Mouse (Mus musculus) lung, postnatal 0 days (tissue): ENCODE measurements around the gene Rell1. TPM values are rescaled to one million over a fixed set of nuclear protein-coding genes. Genes with fewer than 3 reads are reported as not detected.
A peak's percentile ranks its signal among the peaks of the same experiment; 100 is the strongest.
"Not testable (repeated sequence)": the region's sequence is repeated elsewhere in the genome, so short reads cannot be mapped to it uniquely, and the experiment has no call there.

ENCODE experiments used
- ATAC-seq: fragments of 200-750 bp; cut with Nextera tagmentation; 2 replicates; pipeline ENCODE4 v1.8.0; 2017; ENCODE audit warnings: moderate library complexity
- DNase-seq: peaks from one replicate; pipeline ENCODE4 v3.0.0-alpha.2; 2016; ENCODE audit warnings: low spot score
- H3K27ac ChIP-seq: fragments of 300-500 bp; sonication (generic); 2 replicates; pipeline ENCODE4 v1.5.1; 2014; ENCODE audit warnings: antibody characterized with exemption, mild to moderate bottlenecking, low read length, mixed read lengths
- H3K27me3 ChIP-seq: fragments of 300-500 bp; sonication (generic); replicated peaks from 2 replicates; pipeline ENCODE4 v1.6.1; 2014; ENCODE audit warnings: low read length, mixed read lengths; ENCODE audit not compliant: insufficient read depth
- H3K36me3 ChIP-seq: fragments of 300-500 bp; sonication (generic); 2 replicates; pipeline ENCODE4 v1.6.1; 2014; ENCODE audit warnings: low read length, mixed read lengths; ENCODE audit not compliant: insufficient read depth
- H3K4me1 ChIP-seq: fragments of 300-500 bp; sonication (generic); 2 replicates; pipeline ENCODE4 v1.6.1; 2014; ENCODE audit warnings: antibody characterized with exemption, low read depth, low read length, mixed read lengths; ENCODE audit not compliant: insufficient read depth
- H3K4me2 ChIP-seq: fragments of 300-500 bp; sonication (generic); replicated peaks from 2 replicates; pipeline ENCODE4 v1.6.1; 2014; ENCODE audit warnings: low read depth, mild to moderate bottlenecking, low read length, moderate library complexity, mixed read lengths
- H3K4me3 ChIP-seq: fragments of 300-500 bp; sonication (generic); 2 replicates; pipeline ENCODE4 v1.5.1; 2014; ENCODE audit warnings: low read depth, low read length
- H3K9ac ChIP-seq: fragments of 300-500 bp; sonication (generic); replicated peaks from 2 replicates; pipeline ENCODE4 v1.6.1; 2014; ENCODE audit warnings: low read depth, mild to moderate bottlenecking
- H3K9me3 ChIP-seq: fragments of 300-500 bp; sonication (generic); 2 replicates; pipeline ENCODE4 v1.6.1; 2016; ENCODE audit warnings: low read length, mixed read lengths
- CTCF ChIP-seq: IDR thresholded peaks from 2 replicates; pipeline ENCODE4 v1.5.1; 2016; ENCODE audit warnings: antibody characterized with exemption, mild to moderate bottlenecking
- EP300 ChIP-seq: IDR thresholded peaks from 2 replicates; pipeline ENCODE4 v1.6.1; 2016; ENCODE audit warnings: antibody characterized with exemption, mild to moderate bottlenecking, control low read depth
- WGBS: fragments of 180-500 bp; shearing (Covaris S2); extraction: QIAGEN DNeasy Blood & Tissue Kit; methylation state at CpG from one replicate; pipeline ENCODE4 v1.1.7; 2014; 5-methylcytosine and 5-hydroxymethylcytosine counted together
- polyA plus RNA-seq: library from polyadenylated mRNA; unstranded; fragments of >200 nt; fragmentation: Nextera tagmentation; extraction: Ambion mirVana; gene quantifications from 2 replicates; pipeline ENCODE4 v1.2.1, GENCODE M21; 2015

The Rell1 gene
- polyA plus RNA-seq, 1 experiment from 2014 or later, result 27.0 TPM

DNA sequence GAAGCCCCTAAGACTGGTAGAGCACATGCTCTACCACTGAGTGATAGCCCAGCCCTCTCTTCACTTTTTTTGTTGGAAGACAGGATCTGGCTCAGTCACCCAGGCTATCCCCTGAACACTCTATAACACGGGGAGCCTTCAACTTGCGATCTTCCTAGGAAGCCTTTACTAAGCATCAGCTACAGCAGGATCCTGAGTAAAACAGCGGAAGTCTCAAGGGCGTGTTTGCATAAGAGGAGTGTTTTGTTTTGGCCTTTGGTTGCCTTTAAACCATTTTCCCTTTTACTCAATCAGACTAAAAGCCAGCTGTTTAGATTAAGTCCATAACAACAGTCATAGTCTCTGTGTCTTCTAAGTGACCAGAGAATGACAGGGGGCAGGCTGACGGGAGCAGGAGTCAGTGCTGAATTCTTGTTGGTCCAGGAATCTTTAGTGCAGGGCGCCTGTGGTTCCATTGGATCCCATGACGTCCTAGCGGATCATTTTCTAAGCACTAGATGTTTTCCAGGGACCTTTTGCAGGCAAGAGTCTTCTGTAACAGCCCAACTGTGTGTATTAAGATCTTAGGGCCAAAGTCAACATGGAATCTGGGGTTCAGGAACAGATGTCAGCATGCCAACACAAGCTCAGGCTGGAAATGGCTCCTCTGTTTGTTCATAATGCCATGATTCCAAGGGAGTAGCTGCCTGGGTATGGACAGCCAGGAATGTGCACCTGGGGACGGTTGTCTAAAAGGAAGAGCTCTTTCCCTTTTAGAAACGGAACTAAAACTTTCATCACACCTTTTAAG, 58.3 kb downstream of the Rell1 start:
- no peak overlapping the region for H3K9ac ChIP-seq
- ATAC-seq (peak; percentile 54), DNase-seq (peak; percentile 17)
- no peak overlapping the region for H3K4me3 ChIP-seq
- 69% methylated on average over 10 of the region's 10 CpGs for WGBS
- H3K4me2 ChIP-seq, result no peak overlapping the region
- no peaks in the 10 kb centered on the region for H3K27me3 ChIP-seq
- H3K36me3 ChIP-seq, result no peaks in the 10 kb centered on the region
- no peak for TF ChIP-seq EP300
- no peak for TF ChIP-seq CTCF
- H3K27ac ChIP-seq, result no peak overlapping the region
- H3K4me1 ChIP-seq, result no peaks in the 10 kb centered on the region
- no peaks in the 10 kb centered on the region for H3K9me3 ChIP-seq

DNA sequence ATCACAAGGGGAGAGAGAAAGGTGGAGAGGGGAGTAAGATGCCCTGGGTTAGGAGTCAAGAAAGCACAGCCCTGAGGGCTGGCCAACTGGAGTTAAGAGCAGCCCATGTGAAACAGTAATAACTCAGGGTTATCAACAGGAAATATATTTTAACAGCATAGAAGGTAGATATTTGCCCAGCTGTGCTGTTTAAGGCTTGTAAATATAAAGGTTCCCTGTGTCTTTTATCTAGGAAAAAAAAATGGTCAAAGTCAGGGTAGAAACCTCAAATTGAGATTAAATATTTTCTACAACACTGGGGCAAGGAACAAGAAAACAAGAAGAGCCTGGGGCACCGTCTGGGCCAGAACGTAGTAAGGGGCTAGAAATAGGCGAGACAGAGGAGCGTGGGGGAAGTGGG, 61.2 kb downstream of the Rell1 start:
- no peaks in the 10 kb centered on the region for H3K27me3 ChIP-seq
- no peaks in the 10 kb centered on the region for H3K9me3 ChIP-seq
- no peak overlapping the region for H3K9ac ChIP-seq
- H3K4me2 ChIP-seq, result no peak overlapping the region
- H3K36me3 ChIP-seq, result no peaks in the 10 kb centered on the region
- no peaks in the 10 kb centered on the region for H3K4me1 ChIP-seq
- ATAC-seq, result no peak
- H3K27ac ChIP-seq, result no peak overlapping the region
- DNase-seq, result no peak
- TF ChIP-seq CTCF (no peak), EP300 (no peak)
- WGBS, result 61% methylated on average over 4 of the region's 4 CpGs
- no peak overlapping the region for H3K4me3 ChIP-seq

DNA sequence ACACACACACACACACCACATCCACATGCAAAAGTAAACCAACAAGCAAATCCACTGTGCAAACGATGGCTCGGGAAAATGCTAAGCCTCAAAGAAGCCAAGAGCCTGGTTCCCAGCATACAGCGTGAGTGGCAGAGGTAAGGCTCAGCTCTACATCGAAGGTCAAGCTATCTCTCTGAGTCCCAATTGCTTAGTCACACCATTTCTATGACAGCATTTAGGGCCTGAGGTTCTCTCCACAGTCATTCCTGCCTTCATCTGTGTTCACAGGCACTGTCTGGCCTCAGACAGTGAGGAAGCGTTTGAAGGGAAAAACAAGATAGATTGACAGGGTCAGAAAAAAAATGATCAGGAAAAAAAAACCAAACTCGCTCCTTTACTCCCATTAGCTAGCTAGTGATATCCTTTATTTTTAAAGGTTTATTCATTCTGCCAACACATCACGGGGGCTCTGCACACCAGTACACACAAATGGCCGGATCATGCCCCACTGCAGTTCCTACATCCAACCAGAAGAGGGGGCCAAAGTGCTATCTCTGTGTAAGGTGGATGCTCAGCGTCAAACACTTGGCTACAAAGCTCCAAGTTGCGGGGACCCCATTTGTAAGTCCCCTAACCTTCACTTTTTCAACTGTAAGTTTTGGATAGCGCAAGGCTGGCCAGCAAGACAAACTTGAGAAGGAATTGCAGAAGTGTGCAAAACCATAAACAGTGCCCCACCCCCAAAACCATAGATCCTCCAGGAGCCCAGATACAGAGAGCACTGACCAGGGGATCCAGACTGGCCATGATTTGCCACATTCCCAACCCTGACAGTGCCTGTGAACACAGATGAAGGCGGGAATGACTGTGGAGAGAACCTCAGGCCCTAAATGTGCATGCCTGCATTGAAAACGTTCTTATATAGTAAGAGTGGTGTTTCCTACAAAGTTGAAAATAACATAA, 62.3 kb downstream of the Rell1 start:
- Histone ChIP-seq H3K36me3 (no peaks in the 10 kb centered on the region), H3K27me3 (no peaks in the 10 kb centered on the region), H3K4me2 (no peak overlapping the region), H3K27ac (no peak overlapping the region), H3K9me3 (no peaks in the 10 kb centered on the region), H3K4me3 (no peak overlapping the region), H3K4me1 (no peaks in the 10 kb centered on the region), H3K9ac (no peak overlapping the region)
- TF ChIP-seq CTCF (peak; percentile 97), EP300 (no peak)
- peak; percentile 78 for ATAC-seq
- DNase-seq, result peak; percentile 71
- WGBS, result 37% methylated on average over 13 of the region's 13 CpGs

DNA sequence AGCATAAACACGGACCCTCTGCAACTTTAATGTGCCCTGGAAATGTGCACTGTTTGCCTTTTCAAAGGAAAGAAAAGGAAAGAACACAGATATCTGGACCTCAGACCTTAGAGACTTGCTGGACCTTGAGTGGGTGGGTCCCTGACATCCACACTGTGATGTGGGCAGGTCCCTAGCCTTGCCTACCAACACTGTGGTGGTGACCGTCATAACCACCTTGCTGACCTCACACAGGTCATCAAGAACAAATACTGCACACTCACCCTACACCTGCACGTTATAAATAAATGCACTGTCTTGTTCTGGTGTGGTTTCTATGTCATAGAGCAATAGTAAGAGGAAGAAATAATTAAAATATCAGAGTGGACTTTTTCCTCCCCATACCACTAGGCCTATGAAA, 65.4 kb downstream of the Rell1 start:
- H3K27ac ChIP-seq, result no peak overlapping the region
- H3K4me3 ChIP-seq, result no peak overlapping the region
- TF ChIP-seq CTCF (no peak), EP300 (no peak)
- ATAC-seq, result no peak
- no peaks in the 10 kb centered on the region for H3K9me3 ChIP-seq
- no peaks in the 10 kb centered on the region for H3K4me1 ChIP-seq
- H3K4me2 ChIP-seq, result no peak overlapping the region
- 71% methylated on average over 3 of the region's 3 CpGs for WGBS
- no peaks in the 10 kb centered on the region for H3K27me3 ChIP-seq
- no peaks in the 10 kb centered on the region for H3K36me3 ChIP-seq
- no peak overlapping the region for H3K9ac ChIP-seq
- DNase-seq, result no peak

DNA sequence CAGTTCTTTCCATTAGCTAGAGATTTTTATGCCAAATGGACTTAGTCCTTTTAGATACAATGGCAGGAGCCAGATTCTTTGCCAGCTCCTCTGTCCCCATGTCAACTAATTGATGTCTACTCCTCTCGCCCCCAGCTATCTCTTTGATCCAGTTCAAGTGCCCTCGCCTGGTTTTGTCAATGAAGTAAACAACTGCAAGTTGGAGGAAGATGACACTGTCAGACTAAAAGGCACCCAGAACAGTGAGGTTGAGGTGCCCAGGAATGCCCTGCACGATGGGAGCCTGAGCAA, 70.9 kb downstream of the Rell1 start:
- no peak overlapping the region for H3K27ac ChIP-seq
- H3K4me2 ChIP-seq, result no peak overlapping the region
- DNase-seq (no peak), ATAC-seq (no peak)
- no peaks in the 10 kb centered on the region for H3K36me3 ChIP-seq
- H3K27me3 ChIP-seq, result no peaks in the 10 kb centered on the region
- H3K9ac ChIP-seq, result no peak overlapping the region
- H3K4me3 ChIP-seq, result no peak overlapping the region
- 71% methylated on average over 3 of the region's 3 CpGs for WGBS
- H3K4me1 ChIP-seq, result no peaks in the 10 kb centered on the region
- no peaks in the 10 kb centered on the region for H3K9me3 ChIP-seq
- no peak for TF ChIP-seq EP300
- no peak for TF ChIP-seq CTCF

DNA sequence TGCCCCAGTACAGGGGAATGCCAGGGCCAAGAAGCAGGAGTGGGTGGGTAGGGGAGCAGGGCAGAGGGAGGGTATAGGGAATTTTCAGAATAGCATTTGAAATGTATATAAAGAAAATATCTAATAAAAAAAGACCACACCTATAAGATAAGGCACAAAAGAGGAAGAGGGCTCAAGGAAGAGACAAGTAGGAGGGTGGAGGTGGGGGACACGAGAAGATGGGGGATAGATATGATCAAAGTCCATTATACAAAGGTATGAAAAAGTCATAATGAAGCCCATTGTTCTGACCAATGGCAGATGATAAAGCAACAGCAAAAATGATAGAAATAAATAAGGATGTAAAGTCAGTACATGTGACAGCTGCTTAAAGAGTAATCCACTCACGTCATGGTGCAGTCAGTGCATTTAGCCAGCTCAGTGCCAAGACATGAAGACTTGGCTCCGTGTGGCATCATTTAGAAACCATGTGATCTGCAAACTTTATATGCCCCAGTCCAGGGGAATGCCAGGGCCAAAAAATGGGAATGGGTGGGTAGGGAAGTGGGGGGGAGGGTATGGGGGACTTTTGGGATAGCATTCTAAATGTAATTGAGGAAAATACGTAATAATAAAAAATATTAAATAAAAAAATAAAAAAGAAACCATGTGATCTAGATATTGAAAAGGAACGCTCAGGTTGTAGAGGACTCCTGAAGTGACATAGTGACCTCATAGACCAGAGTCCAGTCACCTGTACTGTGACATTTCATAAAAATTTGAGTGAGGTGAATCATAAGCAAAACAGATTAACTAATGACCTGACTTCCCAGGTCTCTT, 71.5 kb downstream of the Rell1 start:
- DNase-seq, H3K27ac ChIP-seq, H3K36me3 ChIP-seq, H3K4me3 ChIP-seq, H3K9me3 ChIP-seq, H3K4me2 ChIP-seq, H3K27me3 ChIP-seq, ATAC-seq, H3K9ac ChIP-seq, H3K4me1 ChIP-seq: not testable (repeated sequence)
- 82% methylated on average over 5 of the region's 5 CpGs for WGBS
